Mouse (Mus musculus) ES-E14 (cell line): ENCODE measurements at regions not wholly inside any gene's neighbourhood (a gene's known extent, or its start where the extent isn't known, plus 50 kb on each side); places are given as distances from the start of the nearest gene placed in this dataset.

Experiments used
- DNase-seq: peaks from one replicate; pipeline ENCODE4 v3.0.0-alpha.2; 2013; ENCODE audit warnings: low read depth, low spot score
- H3K27ac ChIP-seq: 2 replicates; pipeline ENCODE4 v1.5.1; 2012; ENCODE audit warnings: low read depth, mild to moderate bottlenecking, low read length, moderate library complexity, mixed read lengths; ENCODE audit not compliant: poor library complexity, insufficient read depth, severe bottlenecking
- H3K36me3 ChIP-seq: 2 replicates; pipeline ENCODE4 v1.6.1; 2012; ENCODE audit warnings: mild to moderate bottlenecking, low read length, moderate library complexity, mixed read lengths; ENCODE audit not compliant: control insufficient read depth, poor library complexity, insufficient read depth, severe bottlenecking
- H3K4me1 ChIP-seq, 2 experiments: fragments of 150-350 bp in 1 of 2; sonication (generic) in 1 of 2; 2 replicates each; pipeline ENCODE4 v1.6.1; 2012; ENCODE audit warnings: low read length in 2 of 2, mild to moderate bottlenecking in 1 of 2, mixed read lengths in 1 of 2; ENCODE audit not compliant: control insufficient read depth in 2 of 2, insufficient read depth in 2 of 2, poor library complexity in 1 of 2
- H3K4me3 ChIP-seq, 2 experiments: fragments of 150-350 bp in 1 of 2; sonication (generic) in 1 of 2; 2 replicates each; pipeline ENCODE4 v1.5.1; 2012; ENCODE audit warnings: low read length in 2 of 2, low read depth in 1 of 2, mild to moderate bottlenecking in 1 of 2, mixed read lengths in 1 of 2; ENCODE audit not compliant: insufficient read depth in 1 of 2, poor library complexity in 1 of 2, severe bottlenecking in 1 of 2
- H3K9ac ChIP-seq: 2 replicates; pipeline ENCODE4 v1.6.1; 2012; ENCODE audit warnings: low read depth, mild to moderate bottlenecking, low read length, mixed read lengths; ENCODE audit not compliant: poor library complexity, insufficient read depth, severe bottlenecking
- H3K9me3 ChIP-seq: fragments of 150-350 bp; sonication (generic); 2 replicates; pipeline ENCODE4 v1.6.1; 2012; ENCODE audit warnings: low read depth, mild to moderate bottlenecking, low read length; ENCODE audit not compliant: control insufficient read depth, insufficient read depth
- CHD2 ChIP-seq: IDR thresholded peaks from 2 replicates; pipeline ENCODE4 v1.6.1; 2014; ENCODE audit warnings: mild to moderate bottlenecking, low read depth, low read length, inconsistent platforms
- HCFC1 ChIP-seq: IDR thresholded peaks from 2 replicates; pipeline ENCODE4 v1.6.1; 2012; ENCODE audit warnings: low read length, inconsistent platforms, borderline replicate concordance; ENCODE audit not compliant: insufficient read depth
- MAFK ChIP-seq: IDR thresholded peaks from 2 replicates; pipeline ENCODE4 v1.6.1; 2014; ENCODE audit warnings: mild to moderate bottlenecking, low read depth, low read length, inconsistent platforms; ENCODE audit not compliant: insufficient read depth
- ZC3H11A ChIP-seq: IDR thresholded peaks from 2 replicates; pipeline ENCODE4 v1.6.1; 2012; ENCODE audit warnings: low read depth, mild to moderate bottlenecking, inconsistent platforms, low read length, borderline replicate concordance
- ZNF384 ChIP-seq: IDR thresholded peaks from 2 replicates; pipeline ENCODE4 v1.6.1; 2012; ENCODE audit warnings: low read depth, low read length, inconsistent platforms
- in situ Hi-C, 2 experiments: fragments of 600-800 bp; cut with MboI; formaldehyde crosslinking; loops; one replicate each; pipeline ENCODE4 v1.15.1; 2025; ENCODE audit warnings: low sequenced_read_pairs in 2 of 2, inconsistent platforms in 1 of 2; ENCODE audit not compliant: unreplicated experiment in 2 of 2

DNA sequence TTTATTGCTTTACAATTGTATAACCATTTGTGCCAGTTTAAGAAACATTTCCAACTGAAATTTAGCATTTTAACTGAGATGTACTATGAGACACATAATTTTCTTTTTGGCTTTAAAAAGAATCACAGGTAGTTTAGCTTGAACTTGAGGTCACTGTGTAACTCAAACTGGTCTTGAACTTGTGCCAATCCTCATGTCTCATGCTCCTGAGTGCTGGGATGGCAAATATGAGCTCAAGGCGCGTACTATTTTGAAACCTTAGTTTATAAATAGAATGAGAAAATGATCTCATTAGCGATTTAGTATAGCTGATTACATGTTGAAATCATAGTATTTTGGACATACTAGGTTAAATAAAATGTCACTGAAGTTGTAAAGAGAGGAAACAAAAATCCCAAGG, 199.1 kb upstream of the Prkd1 start:
- H3K27ac ChIP-seq = no peak overlapping the region
- no peak for DNase-seq
- no peaks in the 10 kb centered on the region for H3K36me3 ChIP-seq
- H3K4me1 ChIP-seq = no peaks in the 10 kb centered on the region
- H3K4me3 ChIP-seq = no peak overlapping the region
- in situ Hi-C loops = no loop called here
- TF ChIP-seq ZNF384 (no peak), ZC3H11A (no peak), CHD2 (no peak)
- H3K9ac ChIP-seq = no peak overlapping the region
- H3K9me3 ChIP-seq = no peaks in the 10 kb centered on the region

DNA sequence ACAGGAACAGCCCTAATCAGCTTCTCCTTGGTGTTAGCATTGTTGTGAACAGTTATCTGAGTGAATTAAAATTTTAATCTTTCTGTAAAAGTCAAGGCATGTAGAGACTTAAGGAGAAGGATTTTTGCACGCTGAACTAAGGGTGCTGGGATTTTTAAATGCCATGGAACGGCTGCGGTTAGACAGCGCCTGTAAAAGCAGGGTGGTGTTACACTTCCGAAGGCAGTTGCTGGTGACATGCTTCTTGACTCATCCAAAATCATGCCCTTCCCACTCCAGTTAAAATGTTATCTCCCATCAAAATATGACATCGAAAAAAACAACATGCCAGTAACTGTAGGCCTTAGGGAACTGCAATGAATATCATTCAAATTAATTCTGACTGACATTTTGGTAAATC, 193.8 kb upstream of the Prkd1 start:
- H3K9me3 ChIP-seq = no peaks in the 10 kb centered on the region
- no peak overlapping the region for H3K9ac ChIP-seq
- DNase-seq = no peak
- no peaks in the 10 kb centered on the region for H3K4me1 ChIP-seq
- in situ Hi-C loops = no loop called here
- H3K36me3 ChIP-seq = no peaks in the 10 kb centered on the region
- no peak overlapping the region for H3K4me3 ChIP-seq
- H3K27ac ChIP-seq = no peak overlapping the region
- no peak for TF ChIP-seq ZC3H11A
- TF ChIP-seq ZNF384 = no peak
- no peak for TF ChIP-seq HCFC1
- TF ChIP-seq CHD2 = no peak
- TF ChIP-seq MAFK = no peak

DNA sequence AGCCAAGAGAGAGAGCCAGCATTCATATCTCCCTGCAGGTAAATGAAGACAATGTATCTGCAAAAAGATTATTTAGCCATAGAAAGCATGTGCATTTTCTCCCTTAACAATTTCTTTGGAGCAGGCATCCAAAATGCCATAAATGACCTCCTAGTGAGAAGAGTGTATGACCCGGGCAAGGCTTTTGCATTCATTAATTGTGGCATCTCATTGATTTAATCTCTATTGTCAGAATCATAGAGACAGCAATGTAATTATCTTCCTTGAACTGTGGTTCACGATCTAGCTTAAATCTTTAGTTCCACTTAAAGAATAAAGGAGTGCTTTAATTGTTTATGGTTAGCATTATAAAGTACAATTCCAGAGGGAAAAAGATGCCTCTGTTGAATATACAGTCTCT, 190.5 kb upstream of the Prkd1 start:
- no peak overlapping the region for H3K9ac ChIP-seq
- no peaks in the 10 kb centered on the region for H3K36me3 ChIP-seq
- H3K4me1 ChIP-seq = no peaks in the 10 kb centered on the region
- H3K4me3 ChIP-seq = no peak overlapping the region
- DNase-seq = no peak
- TF ChIP-seq CHD2 (no peak), ZNF384 (no peak), HCFC1 (no peak), MAFK (no peak), ZC3H11A (no peak)
- no peak overlapping the region for H3K27ac ChIP-seq
- no peaks in the 10 kb centered on the region for H3K9me3 ChIP-seq
- in situ Hi-C loops = no loop called here

DNA sequence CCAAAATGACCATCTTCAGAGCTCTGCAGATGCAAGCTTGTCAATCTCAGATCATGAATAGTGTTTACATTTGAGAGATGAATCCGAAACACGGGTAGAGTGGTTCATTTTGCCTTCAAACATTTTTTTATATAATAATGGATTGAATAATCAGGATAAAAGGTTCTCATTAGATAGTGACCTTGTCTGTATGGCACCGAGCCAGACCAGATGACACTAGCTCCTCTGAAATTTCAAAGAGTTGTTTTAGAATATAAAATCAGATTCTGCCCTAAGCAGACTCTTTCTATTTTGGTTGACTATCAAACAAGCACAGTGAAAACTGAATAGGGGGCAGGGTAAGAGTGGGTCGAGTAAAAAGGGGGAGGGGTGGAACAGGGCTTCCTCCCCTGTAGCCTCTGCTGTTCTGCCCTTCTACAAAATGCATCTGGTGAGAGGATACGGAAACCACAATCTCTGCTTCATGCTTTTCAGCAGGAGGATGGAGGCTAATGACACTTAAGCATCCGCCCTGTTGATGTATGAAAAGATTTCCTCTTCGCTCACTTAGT, 159.9 kb upstream of the Prkd1 start:
- Histone ChIP-seq H3K27ac (no peak overlapping the region), H3K4me1 (no peaks in the 10 kb centered on the region), H3K9me3 (no peaks in the 10 kb centered on the region), H3K36me3 (no peaks in the 10 kb centered on the region), H3K9ac (no peak overlapping the region), H3K4me3 (no peak overlapping the region)
- in situ Hi-C loops = no loop called here
- no peak for DNase-seq
- no peak for TF ChIP-seq HCFC1
- no peak for TF ChIP-seq ZC3H11A

DNA sequence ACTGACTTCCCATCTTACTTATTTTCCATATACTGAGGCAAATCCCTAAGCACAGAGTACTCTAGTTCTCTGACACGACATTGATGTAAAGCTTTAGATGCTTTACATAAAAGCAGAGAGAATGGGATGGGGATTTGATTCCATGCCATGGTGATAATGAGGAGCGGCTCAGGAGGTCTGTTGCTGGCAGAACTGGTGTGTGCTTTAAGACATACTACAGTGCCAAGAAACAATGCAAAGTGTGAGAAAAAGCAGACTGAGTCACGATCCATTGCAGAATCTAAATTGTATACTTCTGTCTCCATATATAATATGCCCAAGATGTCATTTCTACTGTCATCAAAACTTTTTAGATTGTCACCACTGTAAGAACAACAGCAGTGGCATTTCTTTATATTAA, 155.5 kb upstream of the Prkd1 start:
- Histone ChIP-seq H3K27ac (no peak overlapping the region), H3K4me3 (no peak overlapping the region), H3K9me3 (no peaks in the 10 kb centered on the region), H3K9ac (no peak overlapping the region), H3K36me3 (no peaks in the 10 kb centered on the region), H3K4me1 (no peaks in the 10 kb centered on the region)
- TF ChIP-seq CHD2 (no peak), HCFC1 (no peak), MAFK (no peak), ZNF384 (no peak), ZC3H11A (no peak)
- no peak for DNase-seq
- in situ Hi-C loops = no loop called here
